Mouse (Mus musculus) layer of hippocampus, postnatal 25 days (tissue): ENCODE measurements around the gene Oog4. TPM values are rescaled to one million over a fixed set of nuclear protein-coding genes. Genes with fewer than 3 reads are reported as not detected.
"Not testable (repeated sequence)": the region's sequence is repeated elsewhere in the genome, so short reads cannot be mapped to it uniquely, and the experiment has no call there.

Experiments used
- DNase-seq, 2 experiments: peaks; one replicate each; pipeline ENCODE4 v3.0.0; 2022; ENCODE audit warnings: mixed read lengths in 2 of 2, low spot score in 1 of 2; ENCODE audit errors: extremely low spot score in 1 of 2
- total RNA-seq, 2 experiments: library from RNA; stranded (reverse); gene quantifications; 2 replicates each; pipeline ENCODE4 v1.2.3; 2021

Oog4 gene
- not detected for total RNA-seq

GRCm38 (mm10) chr4:143450224-143450623, at the start of gene Oog4:
TSS of gene Oog4 (minus strand) at chr4:143450324.
- DNase-seq, result no peak

- not testable (repeated sequence) for DNase-seq
Measured at GRCm38 (mm10) chr4:143426770-143427169, 23.4 kb downstream of the Oog4 start.

GRCm38 (mm10) chr4:143414121-143414520, 36.0 kb downstream of the Oog4 start:
- DNase-seq, result no peak

GRCm38 (mm10) chr4:143413621-143414020, 36.5 kb downstream of the Oog4 start:
- DNase-seq, result no peak

GRCm38 (mm10) chr4:143412219-143413092, 37.7 kb downstream of the Oog4 start, which contains the start of gene Pramef8:
TSS of gene Pramef8 (plus strand) at chr4:143412426.
- DNase-seq, result peak; percentile 77 to 86

- no peak for DNase-seq
Measured at GRCm38 (mm10) chr4:143411566-143412218, 38.4 kb downstream of the Oog4 start.

GRCm38 (mm10) chr4:143394181-143394580, 55.9 kb downstream of the Oog4 start, which contains the start of gene Pramel1:
TSS of gene Pramel1 (plus strand) at chr4:143394428.
- DNase-seq, result no peak

GRCm38 (mm10) chr4:143388955-143389702, 61.0 kb downstream of the Oog4 start:
- peak; percentile 22 to 42 for DNase-seq

Other genes with a start within 250 kb of the Oog4 start
- 10 to 100 TPM; 42.2 to 43.1 TPM for gene Prdm2, start 237.3 kb downstream of the Oog4 start, total RNA-seq
- gene Pdpn, start 150.8 kb downstream of the Oog4 start, total RNA-seq, result 10 to 100 TPM; 16.4 to 19.5 TPM
- gene Lrrc38, start 100.6 kb downstream of the Oog4 start, total RNA-seq, result 1 to 10 TPM in 1 of 2 experiments, under 1 TPM in 1; 0.91 to 1.1 TPM
- not detected for gene Pramel1, start 55.9 kb downstream of the Oog4 start, total RNA-seq
- gene Pramef8, start 37.9 kb downstream of the Oog4 start, total RNA-seq, result 10 to 100 TPM; 10.8 to 11.6 TPM
- gene Gm13043, start 61.0 kb upstream of the Oog4 start, total RNA-seq, result not detected
- gene Gm13040, start 85.6 kb upstream of the Oog4 start, total RNA-seq, result not detected
- gene BC080695, start 101.4 kb upstream of the Oog4 start, total RNA-seq, result not detected
- gene Gm13057, start 101.4 kb upstream of the Oog4 start, total RNA-seq, result not detected
- not detected for gene Gm13083, start 164.7 kb upstream of the Oog4 start, total RNA-seq
- not detected for gene Gm13088, start 206.9 kb upstream of the Oog4 start, total RNA-seq